Mouse (Mus musculus) heart, postnatal 25 days (tissue): Measurements from ENCODE around the gene Gtf2b. TPM values are rescaled to one million over a fixed set of nuclear protein-coding genes. Genes with fewer than 3 reads are reported as not detected.

Experiments
- DNase-seq: peaks from one replicate; pipeline ENCODE4 v3.0.0; 2022; ENCODE audit warnings: low spot score
- intact Hi-C: fragments of 180-260 bp; cut with DNase I; formaldehyde crosslinking; loops from one replicate; pipeline ENCODE4 v1.15.1; 2025
- total RNA-seq, 2 experiments: library from RNA; stranded (reverse); gene quantifications; 2 replicates each; pipeline ENCODE4 v1.2.3; 2021

Gtf2b gene
- total RNA-seq, 2 experiments from 2014 or later, result 17.9 to 18.3 TPM

- intact Hi-C loops, result no loop called here
- no peak for DNase-seq
Measured at GRCm38 (mm10) chr3:142786423-142787072, 21.7 kb downstream of the Gtf2b start.

DNA sequence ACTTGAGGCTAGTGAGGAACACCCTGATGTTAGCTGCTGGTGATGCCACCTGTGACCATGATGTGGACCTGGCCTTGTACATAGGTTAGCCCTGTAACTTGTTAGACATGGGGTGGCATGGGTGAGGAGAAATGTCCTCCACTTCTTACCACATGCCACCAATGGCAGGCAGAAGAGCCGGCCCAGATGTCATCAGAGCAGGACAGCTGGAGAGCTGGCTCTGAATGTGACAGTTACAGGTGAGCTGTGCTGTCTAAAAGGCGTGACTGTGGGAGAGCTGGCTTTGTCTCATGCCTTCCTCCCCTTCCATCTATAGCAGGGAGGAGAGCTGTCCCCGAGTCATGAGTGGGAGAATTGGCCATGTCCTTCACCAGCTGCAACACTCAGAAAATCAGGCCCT lies 30.7 kb downstream of the Gtf2b start:
- no peak for DNase-seq
- intact Hi-C loops, result no loop called here

DNA sequence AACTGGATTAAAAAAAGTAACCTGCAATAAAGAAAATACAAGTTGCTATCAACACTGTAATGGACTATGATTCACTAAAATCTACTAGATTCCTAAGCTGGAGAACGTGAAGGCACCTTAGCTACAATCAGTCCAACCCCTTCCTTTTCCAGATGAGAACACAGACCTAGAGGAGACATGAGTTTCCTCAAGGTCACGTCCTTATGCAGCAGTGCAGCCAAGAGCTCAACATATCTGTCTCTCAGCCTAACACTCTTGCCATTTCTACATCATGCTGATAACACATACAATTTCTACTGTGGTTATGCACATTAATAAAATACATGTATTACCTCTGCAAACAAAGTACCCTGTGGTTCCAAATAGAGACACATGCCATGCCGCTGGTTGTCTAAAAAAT lies 46.7 kb downstream of the Gtf2b start:
- intact Hi-C loops, result no loop called here
- DNase-seq, result no peak

DNA sequence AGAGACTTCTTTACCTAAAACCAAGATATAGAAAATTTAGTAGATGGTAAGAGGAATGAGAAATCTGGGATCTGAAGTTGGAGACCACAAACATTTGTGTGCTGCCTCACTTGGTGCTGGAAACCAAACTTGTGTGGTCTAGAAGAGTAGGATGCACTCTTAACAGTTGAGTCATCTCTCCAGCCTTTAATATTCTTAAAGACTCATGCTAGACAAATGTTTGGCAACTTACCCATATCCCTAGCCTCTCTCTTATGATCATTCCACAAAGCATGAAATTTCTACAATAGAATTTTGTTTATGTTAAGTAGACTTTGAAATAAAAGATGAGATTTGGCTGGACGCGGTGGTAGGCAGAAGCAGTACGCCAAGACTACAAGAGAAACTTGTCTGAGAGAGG lies 52.7 kb downstream of the Gtf2b start:
- DNase-seq, result no peak
- intact Hi-C loops, result no loop called here

GRCm38 (mm10) chr3:142823606-142824005 lies 58.8 kb downstream of the Gtf2b start:
- no peak for DNase-seq
- intact Hi-C loops, result no loop called here

DNA sequence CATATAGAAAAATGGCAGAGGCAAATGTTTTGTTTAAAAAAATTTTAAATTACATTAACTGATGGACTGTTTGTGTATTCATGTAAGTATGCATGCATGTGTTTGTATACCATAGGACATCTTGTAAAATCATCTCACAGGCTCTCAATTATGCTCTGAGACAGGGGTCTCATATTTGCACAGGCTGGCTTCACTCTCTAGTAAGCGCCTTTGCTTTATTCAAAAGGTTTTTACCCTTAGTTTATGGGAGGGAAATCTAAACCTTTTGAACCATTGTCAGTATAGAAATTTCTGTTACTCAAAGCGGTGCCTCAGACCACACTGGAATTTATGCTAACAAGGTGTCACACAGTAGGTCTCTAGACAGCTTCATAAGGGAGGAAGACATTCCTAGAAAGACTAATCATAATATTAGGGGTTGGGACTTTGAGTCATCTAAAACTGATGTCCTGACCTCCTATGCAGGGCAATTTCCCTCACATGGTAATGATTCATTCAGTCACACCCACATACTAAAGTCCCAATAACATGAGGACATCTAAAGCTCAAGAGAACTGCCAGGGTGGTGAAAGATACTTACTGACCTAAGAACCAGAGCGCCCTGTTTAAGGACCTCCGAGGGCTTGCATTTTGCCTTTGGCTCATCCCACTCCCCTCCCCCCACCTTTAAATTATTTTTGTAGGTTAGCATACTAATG lies 61.8 kb downstream of the Gtf2b start:
- intact Hi-C loops, result no loop called here
- no peak for DNase-seq

DNA sequence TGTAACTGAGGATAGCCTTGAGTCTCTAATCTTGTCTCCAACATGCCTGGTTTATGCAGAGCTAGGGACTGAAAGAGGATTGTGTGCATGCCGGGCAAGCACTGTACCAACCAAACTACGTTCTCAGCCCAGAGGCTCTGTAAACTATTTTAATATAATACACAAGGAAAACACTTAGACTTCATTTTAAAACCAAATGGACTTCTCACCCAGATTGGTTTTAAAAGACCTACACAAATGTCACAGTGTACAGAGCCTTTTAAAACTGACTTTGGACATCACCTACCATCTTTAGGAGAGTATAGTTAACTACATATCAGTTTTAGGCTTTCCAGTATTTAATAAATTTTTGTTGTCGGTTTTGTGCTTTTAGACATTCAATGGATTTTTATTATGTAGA lies 68.1 kb downstream of the Gtf2b start:
- DNase-seq, result no peak
- intact Hi-C loops, result no loop called here

Other genes with a start within 250 kb of the Gtf2b start
- 10 to 100 TPM in 1 of 2 experiments, 1 to 10 TPM in 1; 9.5 to 12.1 TPM for gene Gbp7, start 234.7 kb upstream of the Gtf2b start, total RNA-seq
- gene Gbp3, start 205.0 kb upstream of the Gtf2b start, total RNA-seq, result 10 to 100 TPM; 10.5 to 12.6 TPM
- under 1 TPM in 1 of 2 experiments, not detected in 1; 0.14 TPM for gene Gbp2b, start 170.2 kb upstream of the Gtf2b start, total RNA-seq
- 10 to 100 TPM; 10.0 to 12.6 TPM for gene Gbp2, start 144.4 kb upstream of the Gtf2b start, total RNA-seq
- 10 to 100 TPM; 19.4 to 19.8 TPM for gene Kyat3, start 64.0 kb upstream of the Gtf2b start, total RNA-seq
- 10 to 100 TPM; 42.2 to 42.3 TPM for gene Pkn2, start 117.0 kb downstream of the Gtf2b start, total RNA-seq